Mouse (Mus musculus): Measurements from ENCODE around the gene Snrnp70. TPM values are rescaled to one million over a fixed set of nuclear protein-coding genes. Genes with fewer than 3 reads are reported as not detected.

Snrnp70 gene
- 53.7 and 57.2 TPM in 2 replicates for polyA plus RNA-seq (2015; fragmentation: Nextera tagmentation; extraction: Ambion mirVana)

GRCm38 (mm10) chr7:45395578-45396336, at the start of gene Snrnp70:
Gene Snrnp70, minus strand, starts transcription at chr7:45395742.
- H3K4me1 ChIP-seq (ENCODE audit: insufficient read depth), result peaks cover 16% of the 10 kb centered on the region
- H3K4me2 ChIP-seq (ENCODE audit: low read depth, low read length), result peak within 1 kb of the TSS; percentile 92
- H3K27ac ChIP-seq (ENCODE audit: low read depth), result peak within 1 kb of the TSS; percentile 96
- DNase-seq (peak; percentile 100), ATAC-seq (peak; percentile 97)
- peak within 1 kb of the TSS; percentile 94 for H3K9ac ChIP-seq (replicated peaks)
- peak within 1 kb of the TSS; percentile 86 for H3K4me3 ChIP-seq (ENCODE audit: low read depth, low read length)
- H3K9me3 ChIP-seq (ENCODE audit: low read length), result no peaks in the 10 kb centered on the region
- H3K36me3 ChIP-seq (replicated peaks; ENCODE audit: insufficient read depth, low read length), result peaks cover 25% of the 10 kb centered on the region
- H3K27me3 ChIP-seq (ENCODE audit: insufficient read depth, low read length), result no peaks in the 10 kb centered on the region
- TF ChIP-seq EP300 (IDR thresholded peaks at IDR 0.05; ENCODE audit: low read depth), result no peak
- TF ChIP-seq CTCF (IDR thresholded peaks at IDR 0.05; ENCODE audit: low read depth), result no peak
- WGBS (ENCODE audit: insufficient replicate concordance), result under 1% methylated on average over 60 of the region's 60 CpGs

GRCm38 (mm10) chr7:45443526-45444420, 48.2 kb upstream of the Snrnp70 start:
- Histone ChIP-seq H3K27me3 (ENCODE audit: insufficient read depth, low read length) (no peaks in the 10 kb centered on the region), H3K4me1 (ENCODE audit: insufficient read depth) (no peaks in the 10 kb centered on the region), H3K36me3 (replicated peaks; ENCODE audit: insufficient read depth, low read length) (peaks cover 43% of the 10 kb centered on the region), H3K27ac (ENCODE audit: low read depth) (no peak overlapping the region), H3K9me3 (ENCODE audit: low read length) (no peaks in the 10 kb centered on the region), H3K9ac (replicated peaks) (no peak overlapping the region), H3K4me2 (ENCODE audit: low read depth, low read length) (no peak overlapping the region), H3K4me3 (ENCODE audit: low read depth, low read length) (no peak overlapping the region)
- DNase-seq (no peak), ATAC-seq (no peak)
- 67% methylated on average over 22 of the region's 22 CpGs for WGBS (ENCODE audit: insufficient replicate concordance)
- TF ChIP-seq CTCF (IDR thresholded peaks at IDR 0.05; ENCODE audit: low read depth) (no peak), EP300 (IDR thresholded peaks at IDR 0.05; ENCODE audit: low read depth) (no peak)

- H3K36me3 ChIP-seq (replicated peaks; ENCODE audit: insufficient read depth, low read length), result peaks cover 24% of the 10 kb centered on the region
- 55% methylated on average over 19 of the region's 19 CpGs for WGBS (ENCODE audit: insufficient replicate concordance)
- H3K4me2 ChIP-seq (ENCODE audit: low read depth, low read length), result no peak within 1 kb of the TSS
- H3K27ac ChIP-seq (ENCODE audit: low read depth), result no peak within 1 kb of the TSS
- H3K9ac ChIP-seq (replicated peaks), result no peak within 1 kb of the TSS
- no peaks in the 10 kb centered on the region for H3K27me3 ChIP-seq (ENCODE audit: insufficient read depth, low read length)
- TF ChIP-seq CTCF (IDR thresholded peaks at IDR 0.05; ENCODE audit: low read depth), result peak; percentile 47
- no peak for TF ChIP-seq EP300 (IDR thresholded peaks at IDR 0.05; ENCODE audit: low read depth)
- DNase-seq (no peak), ATAC-seq (no peak; the same call in 1 of the 2 replicates)
- peaks cover 42% of the 10 kb centered on the region for H3K4me1 ChIP-seq (ENCODE audit: insufficient read depth)
- no peak within 1 kb of the TSS for H3K4me3 ChIP-seq (ENCODE audit: low read depth, low read length)
- H3K9me3 ChIP-seq (ENCODE audit: low read length), result no peaks in the 10 kb centered on the region
Measured at GRCm38 (mm10) chr7:45437521-45438276, 42.2 kb upstream of the Snrnp70 start, which contains the start of gene Ruvbl2. Gene Ruvbl2, minus strand, starts transcription at chr7:45438096.

GRCm38 (mm10) chr7:45437046-45437445, 41.5 kb upstream of the Snrnp70 start:
- H3K36me3 ChIP-seq (replicated peaks; ENCODE audit: insufficient read depth, low read length), result peaks cover 20% of the 10 kb centered on the region
- 76% methylated on average over 6 of the region's 6 CpGs for WGBS (ENCODE audit: insufficient replicate concordance)
- H3K9ac ChIP-seq (replicated peaks), result no peak overlapping the region
- H3K27ac ChIP-seq (ENCODE audit: low read depth), result no peak overlapping the region
- no peak for DNase-seq
- no peak overlapping the region for H3K4me2 ChIP-seq (ENCODE audit: low read depth, low read length)
- TF ChIP-seq EP300 (IDR thresholded peaks at IDR 0.05; ENCODE audit: low read depth) (no peak), CTCF (IDR thresholded peaks at IDR 0.05; ENCODE audit: low read depth) (no peak)
- H3K4me1 ChIP-seq (ENCODE audit: insufficient read depth), result peaks cover 45% of the 10 kb centered on the region
- H3K27me3 ChIP-seq (ENCODE audit: insufficient read depth, low read length), result no peaks in the 10 kb centered on the region
- H3K4me3 ChIP-seq (ENCODE audit: low read depth, low read length), result no peak overlapping the region
- ATAC-seq, result no peak
- H3K9me3 ChIP-seq (ENCODE audit: low read length), result no peaks in the 10 kb centered on the region

- no peak overlapping the region for H3K9ac ChIP-seq (replicated peaks)
- H3K36me3 ChIP-seq (replicated peaks; ENCODE audit: insufficient read depth, low read length), result peaks cover 20% of the 10 kb centered on the region
- H3K27ac ChIP-seq (ENCODE audit: low read depth), result no peak overlapping the region
- WGBS (ENCODE audit: insufficient replicate concordance), result 79% methylated on average over 5 of the region's 5 CpGs
- ATAC-seq (no peak), DNase-seq (no peak)
- no peaks in the 10 kb centered on the region for H3K9me3 ChIP-seq (ENCODE audit: low read length)
- H3K4me1 ChIP-seq (ENCODE audit: insufficient read depth), result peaks cover 45% of the 10 kb centered on the region
- TF ChIP-seq EP300 (IDR thresholded peaks at IDR 0.05; ENCODE audit: low read depth) (no peak), CTCF (IDR thresholded peaks at IDR 0.05; ENCODE audit: low read depth) (no peak)
- no peaks in the 10 kb centered on the region for H3K27me3 ChIP-seq (ENCODE audit: insufficient read depth, low read length)
- no peak overlapping the region for H3K4me2 ChIP-seq (ENCODE audit: low read depth, low read length)
- no peak overlapping the region for H3K4me3 ChIP-seq (ENCODE audit: low read depth, low read length)
Measured at GRCm38 (mm10) chr7:45436444-45436843, 40.9 kb upstream of the Snrnp70 start.

Measured in liver, postnatal 0 days (tissue).